Mouse (Mus musculus) stomach, postnatal 0 days (tissue): ENCODE results near the gene Gtf2ird1.

Experiments
- CTCF ChIP-seq: IDR thresholded peaks from 2 replicates; pipeline ENCODE4 v1.5.1; 2016; ENCODE audit warnings: antibody characterized with exemption, low read depth, mild to moderate bottlenecking, moderate library complexity
- EP300 ChIP-seq: optimal IDR thresholded peaks from 2 replicates; pipeline ENCODE3; 2016; ENCODE audit warnings: antibody characterized with exemption

GRCm38 (mm10) chr5:134444473-134444872 lies 12.0 kb downstream of the Gtf2ird1 start:
- TF ChIP-seq CTCF (no peak), EP300 (peak; percentile 89)
